Mouse (Mus musculus): Measurements from ENCODE around the gene Il1r2. TPM values are rescaled to one million over a fixed set of nuclear protein-coding genes. Genes with fewer than 3 reads are reported as not detected.

Il1r2 gene
- polyA plus RNA-seq, 1 experiment from 2014 or later: 0.69 TPM

- H3K9ac ChIP-seq (ENCODE audit: low read length): no peak overlapping the region
- H3K27me3 ChIP-seq (ENCODE audit: control insufficient read depth, insufficient read depth, low read depth, low read length): no peaks in the 10 kb centered on the region
- H3K4me2 ChIP-seq (ENCODE audit: low read depth, low read length): no peak overlapping the region
- no peak; the same call in 1 of the 2 replicates for ATAC-seq (ENCODE audit: low read depth)
- WGBS: 38% methylated on average over 8 of the region's 8 CpGs
- H3K27ac ChIP-seq (ENCODE audit: low read length): no peak overlapping the region
- no peaks in the 10 kb centered on the region for H3K36me3 ChIP-seq (ENCODE audit: control insufficient read depth, insufficient read depth, low read length)
- H3K9me3 ChIP-seq (ENCODE audit: control insufficient read depth, low read length): no peaks in the 10 kb centered on the region
- no peaks in the 10 kb centered on the region for H3K4me1 ChIP-seq (replicated peaks; ENCODE audit: control insufficient read depth, insufficient read depth, low read length)
- H3K4me3 ChIP-seq (ENCODE audit: low read length): no peak overlapping the region
These were observed 41.4 kb downstream of the Il1r2 start for GRCm38 (mm10) chr1:40115271-40115670.

GRCm38 (mm10) chr1:40116422-40116821 lies 42.5 kb downstream of the Il1r2 start:
- H3K9ac ChIP-seq (ENCODE audit: low read length): no peak overlapping the region
- WGBS: 3% methylated on average over 8 of the region's 8 CpGs
- H3K4me2 ChIP-seq (ENCODE audit: low read depth, low read length): no peak overlapping the region
- no peaks in the 10 kb centered on the region for H3K4me1 ChIP-seq (replicated peaks; ENCODE audit: control insufficient read depth, insufficient read depth, low read length)
- no peaks in the 10 kb centered on the region for H3K9me3 ChIP-seq (ENCODE audit: control insufficient read depth, low read length)
- no peak overlapping the region for H3K4me3 ChIP-seq (ENCODE audit: low read length)
- no peak overlapping the region for H3K27ac ChIP-seq (ENCODE audit: low read length)
- ATAC-seq (ENCODE audit: low read depth): peak; percentile 73
- H3K27me3 ChIP-seq (ENCODE audit: control insufficient read depth, insufficient read depth, low read depth, low read length): no peaks in the 10 kb centered on the region
- H3K36me3 ChIP-seq (ENCODE audit: control insufficient read depth, insufficient read depth, low read length): no peaks in the 10 kb centered on the region

- no peaks in the 10 kb centered on the region for H3K27me3 ChIP-seq (ENCODE audit: control insufficient read depth, insufficient read depth, low read depth, low read length)
- 50% methylated on average over 9 of the region's 10 CpGs for WGBS
- no peak overlapping the region for H3K9ac ChIP-seq (ENCODE audit: low read length)
- H3K27ac ChIP-seq (ENCODE audit: low read length): no peak overlapping the region
- no peaks in the 10 kb centered on the region for H3K36me3 ChIP-seq (ENCODE audit: control insufficient read depth, insufficient read depth, low read length)
- H3K9me3 ChIP-seq (ENCODE audit: control insufficient read depth, low read length): no peaks in the 10 kb centered on the region
- no peak overlapping the region for H3K4me3 ChIP-seq (ENCODE audit: low read length)
- ATAC-seq (ENCODE audit: low read depth): peak; percentile 54
- no peak overlapping the region for H3K4me2 ChIP-seq (ENCODE audit: low read depth, low read length)
- H3K4me1 ChIP-seq (replicated peaks; ENCODE audit: control insufficient read depth, insufficient read depth, low read length): no peaks in the 10 kb centered on the region
These were observed 43.7 kb downstream of the Il1r2 start for GRCm38 (mm10) chr1:40117565-40117964.

- no peaks in the 10 kb centered on the region for H3K36me3 ChIP-seq (ENCODE audit: control insufficient read depth, insufficient read depth, low read length)
- H3K4me1 ChIP-seq (replicated peaks; ENCODE audit: control insufficient read depth, insufficient read depth, low read length): no peaks in the 10 kb centered on the region
- WGBS: 44% methylated on average over 4 of the region's 4 CpGs
- no peak overlapping the region for H3K9ac ChIP-seq (ENCODE audit: low read length)
- H3K9me3 ChIP-seq (ENCODE audit: control insufficient read depth, low read length): no peaks in the 10 kb centered on the region
- H3K27ac ChIP-seq (ENCODE audit: low read length): no peak overlapping the region
- no peak for ATAC-seq (ENCODE audit: low read depth)
- H3K27me3 ChIP-seq (ENCODE audit: control insufficient read depth, insufficient read depth, low read depth, low read length): no peaks in the 10 kb centered on the region
- no peak overlapping the region for H3K4me2 ChIP-seq (ENCODE audit: low read depth, low read length)
- H3K4me3 ChIP-seq (ENCODE audit: low read length): no peak overlapping the region
These were observed 50.4 kb downstream of the Il1r2 start for GRCm38 (mm10) chr1:40124237-40124636.

GRCm38 (mm10) chr1:40128481-40128880 lies 54.6 kb downstream of the Il1r2 start:
- H3K4me1 ChIP-seq (replicated peaks; ENCODE audit: control insufficient read depth, insufficient read depth, low read length): no peaks in the 10 kb centered on the region
- no peaks in the 10 kb centered on the region for H3K9me3 ChIP-seq (ENCODE audit: control insufficient read depth, low read length)
- H3K36me3 ChIP-seq (ENCODE audit: control insufficient read depth, insufficient read depth, low read length): no peaks in the 10 kb centered on the region
- WGBS: 77% methylated on average over 4 of the region's 4 CpGs
- no peaks in the 10 kb centered on the region for H3K27me3 ChIP-seq (ENCODE audit: control insufficient read depth, insufficient read depth, low read depth, low read length)
- no peak overlapping the region for H3K9ac ChIP-seq (ENCODE audit: low read length)
- no peak for ATAC-seq (ENCODE audit: low read depth)
- no peak overlapping the region for H3K27ac ChIP-seq (ENCODE audit: low read length)
- H3K4me2 ChIP-seq (ENCODE audit: low read depth, low read length): no peak overlapping the region
- H3K4me3 ChIP-seq (ENCODE audit: low read length): no peak overlapping the region

GRCm38 (mm10) chr1:40129321-40129720 lies 55.4 kb downstream of the Il1r2 start:
- H3K9ac ChIP-seq (ENCODE audit: low read length): no peak overlapping the region
- H3K27me3 ChIP-seq (ENCODE audit: control insufficient read depth, insufficient read depth, low read depth, low read length): no peaks in the 10 kb centered on the region
- ATAC-seq (ENCODE audit: low read depth): no peak
- 60% methylated on average over 2 of the region's 2 CpGs for WGBS
- no peak overlapping the region for H3K4me2 ChIP-seq (ENCODE audit: low read depth, low read length)
- H3K4me3 ChIP-seq (ENCODE audit: low read length): no peak overlapping the region
- H3K9me3 ChIP-seq (ENCODE audit: control insufficient read depth, low read length): no peaks in the 10 kb centered on the region
- no peaks in the 10 kb centered on the region for H3K4me1 ChIP-seq (replicated peaks; ENCODE audit: control insufficient read depth, insufficient read depth, low read length)
- no peaks in the 10 kb centered on the region for H3K36me3 ChIP-seq (ENCODE audit: control insufficient read depth, insufficient read depth, low read length)
- H3K27ac ChIP-seq (ENCODE audit: low read length): no peak overlapping the region

- Histone ChIP-seq H3K27me3 (ENCODE audit: control insufficient read depth, insufficient read depth, low read depth, low read length) (no peaks in the 10 kb centered on the region), H3K9ac (ENCODE audit: low read length) (no peak overlapping the region), H3K4me3 (ENCODE audit: low read length) (no peak overlapping the region), H3K27ac (ENCODE audit: low read length) (no peak overlapping the region), H3K9me3 (ENCODE audit: control insufficient read depth, low read length) (no peaks in the 10 kb centered on the region), H3K36me3 (ENCODE audit: control insufficient read depth, insufficient read depth, low read length) (no peaks in the 10 kb centered on the region), H3K4me1 (replicated peaks; ENCODE audit: control insufficient read depth, insufficient read depth, low read length) (no peaks in the 10 kb centered on the region), H3K4me2 (ENCODE audit: low read depth, low read length) (no peak overlapping the region)
- 31% methylated on average over 1 of the region's 1 CpGs for WGBS
- ATAC-seq (ENCODE audit: low read depth): no peak
These were observed 57.8 kb downstream of the Il1r2 start for GRCm38 (mm10) chr1:40131631-40132030.

- WGBS: 85% methylated on average over 4 of the region's 4 CpGs
- ATAC-seq (ENCODE audit: low read depth): no peak
- H3K4me2 ChIP-seq (ENCODE audit: low read depth, low read length): no peak overlapping the region
- H3K9me3 ChIP-seq (ENCODE audit: control insufficient read depth, low read length): no peaks in the 10 kb centered on the region
- no peaks in the 10 kb centered on the region for H3K36me3 ChIP-seq (ENCODE audit: control insufficient read depth, insufficient read depth, low read length)
- H3K27ac ChIP-seq (ENCODE audit: low read length): no peak overlapping the region
- no peaks in the 10 kb centered on the region for H3K27me3 ChIP-seq (ENCODE audit: control insufficient read depth, insufficient read depth, low read depth, low read length)
- H3K4me3 ChIP-seq (ENCODE audit: low read length): no peak overlapping the region
- no peak overlapping the region for H3K9ac ChIP-seq (ENCODE audit: low read length)
- H3K4me1 ChIP-seq (replicated peaks; ENCODE audit: control insufficient read depth, insufficient read depth, low read length): no peaks in the 10 kb centered on the region
These were observed 58.8 kb downstream of the Il1r2 start for GRCm38 (mm10) chr1:40132721-40133120.

- Histone ChIP-seq H3K27ac (ENCODE audit: low read length) (no peak overlapping the region), H3K4me1 (replicated peaks; ENCODE audit: control insufficient read depth, insufficient read depth, low read length) (no peaks in the 10 kb centered on the region), H3K9me3 (ENCODE audit: control insufficient read depth, low read length) (no peaks in the 10 kb centered on the region), H3K4me2 (ENCODE audit: low read depth, low read length) (no peak overlapping the region), H3K36me3 (ENCODE audit: control insufficient read depth, insufficient read depth, low read length) (no peaks in the 10 kb centered on the region), H3K4me3 (ENCODE audit: low read length) (no peak overlapping the region), H3K9ac (ENCODE audit: low read length) (no peak overlapping the region), H3K27me3 (ENCODE audit: control insufficient read depth, insufficient read depth, low read depth, low read length) (no peaks in the 10 kb centered on the region)
- 75% methylated on average over 3 of the region's 3 CpGs for WGBS
- ATAC-seq (ENCODE audit: low read depth): no peak
These were observed 59.7 kb downstream of the Il1r2 start for GRCm38 (mm10) chr1:40133567-40133966.
